23 mouse cellular contexts compared by ENCODE assay signal in the genomic region with DNA sequence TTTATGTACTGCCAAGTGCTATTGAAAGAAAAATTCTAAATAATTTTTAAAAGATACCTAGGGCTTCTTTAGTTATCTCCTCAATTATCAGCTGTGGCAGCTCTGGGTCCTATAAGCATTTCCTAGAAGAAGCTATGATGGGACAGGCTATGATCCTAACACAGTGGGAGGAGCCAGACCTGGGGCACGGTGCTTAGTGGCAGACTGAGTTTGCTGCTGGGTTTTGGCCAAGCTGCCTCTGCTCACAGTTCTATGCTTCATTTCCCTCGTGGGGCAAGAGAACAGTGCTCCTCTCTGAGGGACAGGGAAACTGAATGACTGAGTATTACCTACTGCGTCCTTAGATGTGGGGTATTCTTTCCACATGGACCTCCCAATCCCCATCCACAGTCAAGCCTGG. TPM values are rescaled to one million over a fixed set of nuclear protein-coding genes. Genes with fewer than 3 reads are reported as not detected.
A peak's percentile ranks its signal among the peaks of the same experiment; 100 is the strongest.
DNase-seq lines count a peak whose midpoint lies in the region; ATAC-seq and TF ChIP-seq lines count a peak whose summit lies in the region.
"Had no signal": no experiment of that assay in that cellular context is flagged by ENCODE, and none has a peak within 500 bp of the region (broad histone marks: within the 10 kb centered on the region; RNA-seq: fewer than 3 reads in every experiment).

No protein-coding gene starts in this region.

- no peaks in the 10 kb centered on the region for H3K4me1 ChIP-seq in kidney, adult 2 months (ENCODE audit: control insufficient read depth, insufficient read depth, low read length)
- 0 out of 2 replicates have a peak, but pooled peaks cover 4% of the 10 kb centered on the region for H3K4me1 ChIP-seq in forebrain, embryonic 12.5 days
- H3K4me1 ChIP-seq: embryonic facial prominence, embryonic 12.5 days; heart, embryonic 12.5 days; hindbrain, embryonic 15.5 days had no signal

- no peak overlapping the region for H3K4me3 ChIP-seq in kidney, adult 2 months (ENCODE audit: insufficient read depth, low read depth, low read length)
- no peak overlapping the region for H3K4me3 ChIP-seq in forebrain, embryonic 12.5 days (replicated peaks)
- H3K4me3 ChIP-seq: embryonic facial prominence, embryonic 12.5 days; heart, embryonic 12.5 days; hindbrain, embryonic 15.5 days had no signal

- no peaks in the 10 kb centered on the region for H3K9me3 ChIP-seq in forebrain, embryonic 12.5 days
- H3K9me3 ChIP-seq: embryonic facial prominence, embryonic 12.5 days; heart, embryonic 12.5 days; hindbrain, embryonic 15.5 days had no signal

- TF ChIP-seq CTCF in kidney, adult 2 months (conservative IDR thresholded peaks at IDR 0.05; ENCODE audit: insufficient read depth, insufficient read length, low read depth, low read length), result no peak

- H3K9ac ChIP-seq in forebrain, embryonic 12.5 days, result no peak overlapping the region
- H3K9ac ChIP-seq: embryonic facial prominence, embryonic 12.5 days; heart, embryonic 12.5 days; hindbrain, embryonic 15.5 days had no signal

- no peak for TF ChIP-seq POLR2A in kidney, adult 2 months (IDR thresholded peaks at IDR 0.05; ENCODE audit: low read depth, low read length)

- WGBS in kidney, adult 2 months, result 34% methylated on average over 3 of the region's 3 CpGs
- 80% methylated on average over 3 of the region's 3 CpGs for WGBS in forebrain, embryonic 12.5 days

- no peaks in the 10 kb centered on the region for H3K27me3 ChIP-seq in kidney, adult 2 months (replicated peaks; ENCODE audit: control insufficient read depth, insufficient read depth, low read length)
- H3K27me3 ChIP-seq in forebrain, embryonic 12.5 days, result no peaks in the 10 kb centered on the region
- H3K27me3 ChIP-seq: embryonic facial prominence, embryonic 12.5 days; heart, embryonic 12.5 days; hindbrain, embryonic 15.5 days; Patski had no signal

- no peak overlapping the region for H3K4me2 ChIP-seq in forebrain, embryonic 12.5 days
- H3K4me2 ChIP-seq: embryonic facial prominence, embryonic 12.5 days; heart, embryonic 12.5 days; hindbrain, embryonic 15.5 days had no signal

- DNase-seq in kidney, adult 2 months, result peak; percentile 32
- no peak for DNase-seq in kidney, postnatal 25 days
- peak; percentile 39 for DNase-seq in NIH3T3 (ENCODE audit: low read depth)
- DNase-seq in thymus, postnatal 14 days, result no peak
- no peak for DNase-seq in lung, postnatal 14 days
- DNase-seq: adrenal gland, postnatal 14 days; B cell, adult 2 months; cerebellum, adult 11 months; cerebellum, adult 8-10 months; cerebellum, postnatal 14 days; gastrocnemius, postnatal 36 days; heart, adult 18-20 months had no signal

- H3K27ac ChIP-seq in kidney, adult 2 months (ENCODE audit: insufficient read depth, low read depth, low read length), result no peak overlapping the region
- no peak overlapping the region for H3K27ac ChIP-seq in forebrain, embryonic 12.5 days
- H3K27ac ChIP-seq: embryonic facial prominence, embryonic 12.5 days; hindbrain, embryonic 15.5 days had no signal

- peaks cover 15% of the 10 kb centered on the region for H3K36me3 ChIP-seq in kidney, adult 2 months (ENCODE audit: control insufficient read depth, insufficient read depth, low read length)
- peaks cover 51% of the 10 kb centered on the region for H3K36me3 ChIP-seq in forebrain, embryonic 12.5 days (replicated peaks)
- H3K36me3 ChIP-seq: G1E had no signal

- 0 out of 2 replicates have a peak, but pooled peaks have one; percentile 26 for ATAC-seq in common myeloid progenitor, adult 5-6 weeks (replicated peaks; ENCODE audit: low read depth, poor library complexity, severe bottlenecking)
- ATAC-seq in megakaryocyte, adult 5-6 weeks (ENCODE audit: poor library complexity, severe bottlenecking), result peak; percentile 19; the same call in 1 of the 2 replicates
- ATAC-seq in forebrain, embryonic 12.5 days (ENCODE audit: low FRiP score), result no peak
- ATAC-seq: activated CD4-positive, CD25-positive, alpha-beta regulatory T cell, adult 4 months; CD4-positive, CD25-positive, alpha-beta regulatory T cell, adult 4 months; forebrain, embryonic 14.5 days; Patski had no signal

RNA-seq across cellular contexts. Expression of a gene that starts 42.3 kb away (rescaled TPM):
- polyA plus RNA-seq in kidney, adult 2 months (2012; rRNA removed), result 35.6 and 38.4 TPM in 2 replicates
- 14.4 and 22.2 TPM in 2 replicates for total RNA-seq in common myeloid progenitor, adult 5-6 weeks (2017)
- 13.9 and 15.8 TPM in 2 replicates for total RNA-seq in megakaryocyte, adult 5-6 weeks (2015)
- 21.1 and 25.6 TPM in 2 replicates for total RNA-seq in megakaryocyte, adult 5-6 weeks (2017)
- polyA plus RNA-seq in forebrain, embryonic 12.5 days (2016; fragmentation: Nextera tagmentation; extraction: Ambion mirVana), result 29.1 and 32.6 TPM in 2 replicates

Comparison
In these comparisons a context has a peak if more than half of its experiments do, and no peak if none do; other contexts are left out.
1. DNase-seq: peak in kidney, adult 2 months (single experiment) and NIH3T3 (single experiment); none in kidney, postnatal 25 days (0 of 2), thymus, postnatal 14 days (single experiment) and lung, postnatal 14 days (single experiment).